Mouse (Mus musculus): Measurements from ENCODE around the gene Ldhb.
A peak's percentile ranks its signal among the peaks of the same experiment; 100 is the strongest.
"Not testable (repeated sequence)": the region's sequence is repeated elsewhere in the genome, so short reads cannot be mapped to it uniquely, and the experiment has no call there.

Ldhb gene

GRCm38 (mm10) chr6:142512902-142513301 is 5.1 kb upstream of the Ldhb start:
- DNase-seq (ENCODE audit: low spot score), result no peak

GRCm38 (mm10) chr6:142511516-142512135 is 3.9 kb upstream of the Ldhb start:
- no peak for DNase-seq (ENCODE audit: low spot score)

GRCm38 (mm10) chr6:142508663-142509062 is 906 bp upstream of the Ldhb start:
- DNase-seq (ENCODE audit: low spot score), result no peak

GRCm38 (mm10) chr6:142507033-142507784 is 548 bp downstream of the Ldhb start:
- DNase-seq (ENCODE audit: low spot score), result peak; percentile 13

GRCm38 (mm10) chr6:142506338-142507032 is 1.3 kb downstream of the Ldhb start:
- DNase-seq (ENCODE audit: low spot score), result no peak

GRCm38 (mm10) chr6:142503601-142504000 is 4.2 kb downstream of the Ldhb start:
- DNase-seq (ENCODE audit: low spot score), result no peak

- DNase-seq (ENCODE audit: low spot score), result no peak
Measured at GRCm38 (mm10) chr6:142502519-142503125, 5.1 kb downstream of the Ldhb start.

- not testable (repeated sequence) for DNase-seq (ENCODE audit: low spot score)
Measured at GRCm38 (mm10) chr6:142490114-142490513, 17.6 kb downstream of the Ldhb start.

GRCm38 (mm10) chr6:142487638-142488037 is 20.1 kb downstream of the Ldhb start:
- no peak for DNase-seq (ENCODE audit: low spot score)

- DNase-seq (ENCODE audit: low spot score), result no peak
Measured at GRCm38 (mm10) chr6:142485478-142486123, 22.2 kb downstream of the Ldhb start.

- no peak for DNase-seq (ENCODE audit: low spot score)
Measured at GRCm38 (mm10) chr6:142477239-142477638, 30.5 kb downstream of the Ldhb start.

GRCm38 (mm10) chr6:142472801-142473203 is 35.0 kb downstream of the Ldhb start, which contains the start of gene Gys2:
Gene Gys2 (minus strand): TSS chr6:142473109.
- DNase-seq (ENCODE audit: low spot score), result no peak

- DNase-seq (ENCODE audit: low spot score), result no peak
Measured at GRCm38 (mm10) chr6:142471141-142471540, 36.6 kb downstream of the Ldhb start.

GRCm38 (mm10) chr6:142469602-142470001 is 38.2 kb downstream of the Ldhb start:
- DNase-seq (ENCODE audit: low spot score), result no peak

- no peak for DNase-seq (ENCODE audit: low spot score)
Measured at GRCm38 (mm10) chr6:142462194-142462593, 45.6 kb downstream of the Ldhb start.

- DNase-seq (ENCODE audit: low spot score), result no peak
Measured at GRCm38 (mm10) chr6:142459017-142459678, 48.6 kb downstream of the Ldhb start.

- DNase-seq (ENCODE audit: low spot score), result no peak
Measured at GRCm38 (mm10) chr6:142458010-142458409, 49.7 kb downstream of the Ldhb start.

GRCm38 (mm10) chr6:142455314-142455996 is 52.3 kb downstream of the Ldhb start:
- DNase-seq (ENCODE audit: low spot score), result no peak

- no peak for DNase-seq (ENCODE audit: low spot score)
Measured at GRCm38 (mm10) chr6:142453311-142453710, 54.4 kb downstream of the Ldhb start.

GRCm38 (mm10) chr6:142451381-142451780 is 56.4 kb downstream of the Ldhb start:
- no peak for DNase-seq (ENCODE audit: low spot score)
